Mouse (Mus musculus) heart, embryonic 13.5 days (tissue): ENCODE measurements around the gene Hoxd11. TPM values are rescaled to one million over a fixed set of nuclear protein-coding genes. Genes with fewer than 3 reads are reported as not detected.
A peak's percentile ranks its signal among the peaks of the same experiment; 100 is the strongest.

Experiments used
- ATAC-seq: fragments of 200-750 bp; cut with Nextera tagmentation; 2 replicates; pipeline ENCODE4 v1.8.0; 2017; ENCODE audit warnings: moderate TSS enrichment; ENCODE audit not compliant: insufficient number of reproducible peaks, low FRiP score, low TSS enrichment; ENCODE audit errors: extremely low read depth
- H3K27ac ChIP-seq: fragments of 300-500 bp; sonication (generic); replicated peaks from 2 replicates; pipeline ENCODE4 v1.5.1; 2015; ENCODE audit warnings: moderate library complexity, mild to moderate bottlenecking, inconsistent platforms
- H3K27me3 ChIP-seq: fragments of 300-500 bp; sonication (generic); replicated peaks from 2 replicates; pipeline ENCODE4 v1.6.1; 2015; ENCODE audit warnings: mild to moderate bottlenecking, inconsistent platforms
- H3K36me3 ChIP-seq: fragments of 300-500 bp; sonication (generic); 2 replicates; pipeline ENCODE4 v1.6.1; 2015; ENCODE audit warnings: mild to moderate bottlenecking, inconsistent platforms
- H3K4me1 ChIP-seq: fragments of 300-500 bp; sonication (generic); 2 replicates; pipeline ENCODE4 v1.6.1; 2015; ENCODE audit warnings: inconsistent platforms
- H3K4me2 ChIP-seq: fragments of 300-500 bp; sonication (generic); 2 replicates; pipeline ENCODE4 v1.6.1; 2015; ENCODE audit warnings: inconsistent platforms, mild to moderate bottlenecking, moderate library complexity
- H3K4me3 ChIP-seq: fragments of 300-500 bp; sonication (generic); 2 replicates; pipeline ENCODE4 v1.5.1; 2015; ENCODE audit warnings: moderate library complexity, mild to moderate bottlenecking, inconsistent platforms
- H3K9ac ChIP-seq: fragments of 300-500 bp; sonication (generic); 2 replicates; pipeline ENCODE4 v1.6.1; 2015; ENCODE audit warnings: inconsistent platforms, mild to moderate bottlenecking, moderate library complexity
- H3K9me3 ChIP-seq: fragments of 300-500 bp; sonication (generic); 2 replicates; pipeline ENCODE4 v1.6.1; 2016; ENCODE audit warnings: inconsistent platforms
- WGBS: fragments of 180-500 bp; shearing (Covaris S2); methylation state at CpG from one replicate; pipeline ENCODE4 v1.1.7; 2015; ENCODE audit warnings: mixed read lengths; 5-methylcytosine and 5-hydroxymethylcytosine counted together
- polyA plus RNA-seq: library from polyadenylated mRNA; unstranded; fragments of >200 nt; fragmentation: Nextera tagmentation; extraction: Ambion mirVana; gene quantifications from 2 replicates; pipeline ENCODE4 v1.2.1, GENCODE M21; 2015

Gene Hoxd11
- not detected in 2 replicates for polyA plus RNA-seq

DNA sequence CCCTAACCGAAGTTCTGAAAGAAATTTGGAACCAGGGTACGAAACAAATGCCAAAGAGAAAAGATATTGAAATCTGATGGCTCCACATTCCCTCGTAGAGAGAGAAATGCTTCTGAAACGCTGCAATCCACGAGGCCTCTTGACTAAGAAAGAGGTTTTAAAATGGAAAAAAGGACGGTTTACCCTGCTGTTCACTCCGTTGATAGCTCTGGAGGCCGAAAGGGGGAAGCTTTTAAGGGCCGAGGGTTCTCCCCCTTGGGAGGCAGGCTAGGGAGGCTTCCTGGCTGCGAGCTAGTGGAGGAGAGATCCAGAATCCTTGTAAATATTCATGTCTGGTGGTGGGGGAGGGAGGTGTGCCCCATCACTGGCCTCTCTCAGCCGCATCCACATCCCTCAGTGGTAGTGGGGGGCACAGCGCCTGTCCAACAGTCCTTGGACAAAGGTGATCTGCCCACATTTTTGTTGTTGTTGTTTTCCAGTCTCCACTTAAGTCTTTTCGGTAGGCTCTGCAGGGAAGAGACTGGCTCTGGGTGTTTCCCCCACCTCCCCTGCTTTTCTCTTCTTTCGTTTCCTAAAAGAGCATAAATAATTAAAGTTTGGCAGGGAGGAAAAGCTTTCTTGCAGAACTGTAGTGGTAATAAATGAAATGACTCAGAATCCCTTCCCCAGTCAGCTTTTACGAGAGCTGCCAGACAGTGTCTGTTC lies at the start of gene Hoxd11:
Gene Hoxd11, plus strand, starts transcription at position 667 of the 705 bp plus-strand sequence.
- Histone ChIP-seq H3K27ac (no peak within 1 kb of the TSS), H3K4me2 (peak within 1 kb of the TSS; percentile 17; the same call in 1 of the 2 replicates), H3K9ac (no peak within 1 kb of the TSS), H3K4me1 (peaks cover 22% of the 10 kb centered on the region), H3K9me3 (no peaks in the 10 kb centered on the region), H3K27me3 (peaks cover 100% of the 10 kb centered on the region), H3K4me3 (peak within 1 kb of the TSS; percentile 10; the same call in 1 of the 2 replicates), H3K36me3 (no peaks in the 10 kb centered on the region)
- WGBS: 2% methylated on average over 15 of the region's 15 CpGs
- no peak for ATAC-seq

DNA sequence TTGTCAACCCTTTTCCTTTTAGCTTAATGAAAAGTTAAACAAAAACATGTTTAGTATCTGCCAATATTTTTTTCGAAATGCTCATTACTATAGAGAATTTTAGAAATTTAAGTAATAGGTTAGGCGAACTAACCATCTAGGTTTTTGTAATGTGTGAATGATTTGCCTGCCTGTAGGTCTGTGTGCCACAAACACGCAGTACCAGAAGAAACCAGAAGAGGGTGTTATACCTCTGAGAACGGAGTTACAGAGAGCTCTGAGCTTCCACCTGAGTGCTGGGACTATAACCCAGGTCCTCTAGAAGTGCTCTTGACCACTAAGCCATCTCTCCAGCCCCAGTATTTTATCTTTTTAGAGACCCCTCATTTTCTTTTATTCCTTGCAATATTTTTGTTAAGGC lies 43.9 kb upstream of the Hoxd11 start:
- 0 out of 2 replicates have a peak, but pooled peaks cover 6% of the 10 kb centered on the region for H3K27me3 ChIP-seq
- no peaks in the 10 kb centered on the region for H3K4me1 ChIP-seq
- no peak for ATAC-seq
- no peaks in the 10 kb centered on the region for H3K36me3 ChIP-seq
- no peak overlapping the region for H3K4me2 ChIP-seq
- no peak overlapping the region for H3K27ac ChIP-seq
- H3K9me3 ChIP-seq: peaks cover 3% of the 10 kb centered on the region; the same call in 1 of the 2 replicates
- H3K4me3 ChIP-seq: no peak overlapping the region
- no peak overlapping the region for H3K9ac ChIP-seq
- 57% methylated on average over 4 of the region's 4 CpGs for WGBS

- H3K4me1 ChIP-seq: no peaks in the 10 kb centered on the region
- no peak overlapping the region for H3K4me2 ChIP-seq
- no peak overlapping the region for H3K9ac ChIP-seq
- H3K27ac ChIP-seq: no peak overlapping the region
- no peaks in the 10 kb centered on the region for H3K9me3 ChIP-seq
- peaks cover 50% of the 10 kb centered on the region for H3K27me3 ChIP-seq
- WGBS: 68% methylated on average over 5 of the region's 5 CpGs
- H3K36me3 ChIP-seq: no peaks in the 10 kb centered on the region
- no peak for ATAC-seq
- no peak overlapping the region for H3K4me3 ChIP-seq
Observed at GRCm38 (mm10) chr2:74642431-74642830, 36.9 kb upstream of the Hoxd11 start.

DNA sequence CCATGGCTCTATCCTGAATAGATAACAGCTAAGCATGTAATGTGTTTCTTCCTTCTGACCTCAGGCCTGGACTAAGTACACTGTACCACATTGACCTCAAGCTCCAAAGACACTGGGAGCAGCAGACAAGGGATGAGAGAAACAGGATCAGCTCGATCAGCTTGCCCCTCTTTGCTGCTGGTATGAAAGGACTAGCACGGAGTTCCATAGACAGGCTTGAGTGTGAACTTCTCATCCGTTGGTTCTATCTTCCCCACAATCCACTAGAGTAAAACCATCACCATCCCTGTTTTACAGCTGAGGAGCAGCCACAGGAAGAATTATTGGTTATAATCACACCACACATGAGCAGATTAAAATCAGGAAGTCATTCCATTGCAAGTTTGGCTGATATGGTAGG lies 33.7 kb upstream of the Hoxd11 start:
- Histone ChIP-seq H3K9me3 (no peaks in the 10 kb centered on the region), H3K27ac (no peak overlapping the region), H3K36me3 (no peaks in the 10 kb centered on the region), H3K4me3 (no peak overlapping the region), H3K4me1 (no peaks in the 10 kb centered on the region), H3K4me2 (no peak overlapping the region), H3K9ac (no peak overlapping the region), H3K27me3 (peaks cover 80% of the 10 kb centered on the region)
- 62% methylated on average over 3 of the region's 3 CpGs for WGBS
- ATAC-seq: no peak

- H3K36me3 ChIP-seq: no peaks in the 10 kb centered on the region
- H3K9me3 ChIP-seq: no peaks in the 10 kb centered on the region
- peaks cover 95% of the 10 kb centered on the region for H3K27me3 ChIP-seq
- H3K4me1 ChIP-seq: no peaks in the 10 kb centered on the region
- no peak overlapping the region for H3K4me3 ChIP-seq
- H3K27ac ChIP-seq: no peak overlapping the region
- H3K9ac ChIP-seq: no peak overlapping the region
- no peak overlapping the region for H3K4me2 ChIP-seq
- 11% methylated on average over 7 of the region's 7 CpGs for WGBS
- ATAC-seq: no peak
Observed at GRCm38 (mm10) chr2:74647082-74647864, 32.1 kb upstream of the Hoxd11 start.

GRCm38 (mm10) chr2:74652996-74653340 lies 26.4 kb upstream of the Hoxd11 start:
- Histone ChIP-seq H3K27ac (no peak overlapping the region), H3K27me3 (peaks cover 91% of the 10 kb centered on the region)
- 39% methylated on average over 2 of the region's 2 CpGs for WGBS

DNA sequence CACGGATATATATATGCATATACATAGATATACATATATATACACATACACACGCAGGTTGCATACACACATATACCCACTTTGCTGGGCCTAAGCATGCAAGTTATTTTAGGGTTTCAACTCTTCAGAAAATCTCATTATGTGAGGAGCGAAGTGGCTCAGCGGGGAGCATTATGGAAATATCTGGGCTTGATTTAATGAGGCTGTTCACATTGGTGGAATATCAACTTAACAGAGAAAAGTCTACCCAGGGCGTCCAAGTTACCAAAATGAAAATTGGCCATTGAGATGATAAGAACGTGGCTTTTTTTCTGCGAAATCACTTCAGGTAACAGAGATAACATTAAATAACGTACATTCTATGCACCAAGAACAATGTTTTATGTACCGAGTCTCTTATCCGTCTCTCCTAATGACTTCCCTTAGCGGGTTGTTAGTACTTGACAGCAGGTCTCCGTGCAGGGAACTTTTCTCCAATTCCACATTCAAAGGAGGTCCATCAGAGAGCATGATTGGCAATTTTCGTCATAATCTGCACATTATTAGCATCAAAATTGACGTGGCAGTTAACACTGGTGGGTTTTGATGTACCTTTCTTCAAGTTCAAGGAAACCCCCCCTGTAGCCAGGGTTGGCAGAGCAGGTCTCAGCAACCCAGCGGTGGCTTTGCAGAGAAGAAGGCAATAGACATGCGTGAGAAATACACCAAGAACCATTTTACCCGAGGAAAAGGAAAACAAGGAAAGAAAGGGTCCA lies 25.4 kb upstream of the Hoxd11 start:
- H3K27ac ChIP-seq: no peak overlapping the region
- H3K4me1 ChIP-seq: peaks cover 14% of the 10 kb centered on the region
- no peak overlapping the region for H3K4me2 ChIP-seq
- H3K27me3 ChIP-seq: peaks cover 91% of the 10 kb centered on the region
- no peak overlapping the region for H3K9ac ChIP-seq
- no peaks in the 10 kb centered on the region for H3K36me3 ChIP-seq
- H3K9me3 ChIP-seq: no peaks in the 10 kb centered on the region
- no peak for ATAC-seq
- 13% methylated on average over 17 of the region's 17 CpGs for WGBS
- no peak overlapping the region for H3K4me3 ChIP-seq

More at GRCm38 (mm10) chr2:74652996-74653340, 26.4 kb upstream of the Hoxd11 start:
- no peaks in the 10 kb centered on the region for H3K36me3 ChIP-seq
- no peak for ATAC-seq
- H3K9me3 ChIP-seq: no peaks in the 10 kb centered on the region
- H3K4me1 ChIP-seq: peaks cover 14% of the 10 kb centered on the region
- H3K4me2 ChIP-seq: no peak overlapping the region
- no peak overlapping the region for H3K9ac ChIP-seq
- no peak overlapping the region for H3K4me3 ChIP-seq

GRCm38 (mm10) chr2:74654743-74655419 lies 24.5 kb upstream of the Hoxd11 start:
- H3K9ac ChIP-seq: no peak overlapping the region
- H3K36me3 ChIP-seq: no peaks in the 10 kb centered on the region
- no peak overlapping the region for H3K27ac ChIP-seq
- peak overlapping the region; percentile 50 for H3K4me3 ChIP-seq
- 0 out of 2 replicates have a peak overlapping the region, but pooled peaks have one; percentile 68 for H3K4me2 ChIP-seq
- peaks cover 14% of the 10 kb centered on the region for H3K4me1 ChIP-seq
- WGBS: 5% methylated on average over 20 of the region's 20 CpGs
- no peaks in the 10 kb centered on the region for H3K9me3 ChIP-seq
- H3K27me3 ChIP-seq: peaks cover 91% of the 10 kb centered on the region
- no peak for ATAC-seq

- peak overlapping the region; percentile 68 for H3K4me2 ChIP-seq
- 1% methylated on average over 42 of the region's 47 CpGs for WGBS
- H3K4me1 ChIP-seq: peaks cover 14% of the 10 kb centered on the region
- peak overlapping the region; percentile 50 for H3K4me3 ChIP-seq
- H3K9ac ChIP-seq: peak overlapping the region; percentile 37; the same call in 1 of the 2 replicates
- no peaks in the 10 kb centered on the region for H3K9me3 ChIP-seq
- H3K27ac ChIP-seq: no peak overlapping the region
- no peak for ATAC-seq
- no peaks in the 10 kb centered on the region for H3K36me3 ChIP-seq
- H3K27me3 ChIP-seq: peaks cover 91% of the 10 kb centered on the region
Observed at GRCm38 (mm10) chr2:74655420-74655781, 24.0 kb upstream of the Hoxd11 start.

DNA sequence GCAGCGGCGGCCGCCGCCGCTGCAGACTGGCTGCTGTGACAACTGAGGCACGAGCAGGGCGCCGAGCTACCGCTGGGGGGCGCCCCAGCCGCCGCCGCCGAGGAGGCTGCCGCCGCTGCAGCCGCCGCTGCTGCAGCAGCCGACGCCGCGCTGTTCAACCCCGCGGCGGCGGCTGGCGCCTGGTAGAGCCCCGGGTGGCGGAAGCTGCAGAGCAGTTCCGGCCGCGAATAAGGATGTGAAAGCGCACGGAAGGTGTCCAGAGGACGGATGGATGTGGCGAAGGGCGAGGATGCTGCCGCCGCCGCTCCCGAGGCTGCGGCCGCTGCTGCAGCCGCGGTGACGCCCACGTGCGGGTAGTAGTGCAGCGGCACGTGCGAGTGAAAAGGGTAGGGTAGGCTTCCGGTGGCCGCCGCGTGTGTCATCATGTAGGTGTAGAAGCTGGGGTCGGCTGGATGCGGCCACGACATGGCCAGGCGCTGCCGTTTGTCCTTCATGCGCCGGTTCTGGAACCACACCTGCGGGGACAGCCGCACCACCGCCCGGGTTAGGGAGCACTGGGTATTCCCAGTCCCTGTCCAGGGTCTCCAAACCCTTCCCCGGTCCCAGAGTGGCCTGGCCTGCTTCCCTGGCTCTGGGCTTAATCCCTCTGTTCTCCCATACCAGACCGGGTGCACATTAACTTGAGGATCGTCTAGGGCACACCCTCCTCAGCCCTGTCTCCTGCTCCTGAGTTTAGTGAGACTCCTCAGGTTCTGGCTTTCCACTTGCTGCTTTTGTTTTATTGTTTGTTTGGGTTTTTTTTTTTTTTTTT lies 23.3 kb upstream of the Hoxd11 start:
- Histone ChIP-seq H3K4me2 (peak overlapping the region; percentile 68), H3K9me3 (no peaks in the 10 kb centered on the region), H3K4me1 (peaks cover 14% of the 10 kb centered on the region), H3K4me3 (peak overlapping the region; percentile 50), H3K27me3 (peaks cover 91% of the 10 kb centered on the region), H3K9ac (peak overlapping the region; percentile 37; the same call in 1 of the 2 replicates), H3K36me3 (no peaks in the 10 kb centered on the region), H3K27ac (no peak overlapping the region)
- no peak for ATAC-seq
- under 1% methylated on average over 56 of the region's 69 CpGs for WGBS
